Mouse (Mus musculus) heart, postnatal 0 days (tissue): ENCODE measurements at regions not wholly inside any gene's neighbourhood (a gene's known extent, or its start where the extent isn't known, plus 50 kb on each side); places are given as distances from the start of the nearest gene placed in this dataset.
"Not testable (repeated sequence)": the region's sequence is repeated elsewhere in the genome, so short reads cannot be mapped to it uniquely, and the experiment has no call there.

Experiments
- ATAC-seq: fragments of 200-750 bp; cut with Nextera tagmentation; 2 replicates; pipeline ENCODE4 v1.8.0; 2017; ENCODE audit warnings: low read depth, moderate number of reproducible peaks, moderate library complexity; ENCODE audit not compliant: insufficient read depth
- DNase-seq: peaks from one replicate; pipeline ENCODE4 v3.0.0-alpha.2; 2016; ENCODE audit warnings: low spot score
- H3K27ac ChIP-seq: fragments of 300-500 bp; sonication (generic); 2 replicates; pipeline ENCODE4 v1.5.1; 2014; ENCODE audit warnings: low read depth, mild to moderate bottlenecking
- H3K27me3 ChIP-seq: fragments of 300-500 bp; sonication (generic); 2 replicates; pipeline ENCODE4 v1.6.1; 2014; ENCODE audit warnings: low read length, mixed read lengths; ENCODE audit not compliant: control insufficient read depth, insufficient read depth
- H3K36me3 ChIP-seq: fragments of 300-500 bp; sonication (generic); replicated peaks from 2 replicates; pipeline ENCODE4 v1.6.1; 2014; ENCODE audit warnings: low read length, mixed read lengths; ENCODE audit not compliant: control insufficient read depth, insufficient read depth
- H3K4me1 ChIP-seq: fragments of 300-500 bp; sonication (generic); 2 replicates; pipeline ENCODE4 v1.6.1; 2014; ENCODE audit warnings: antibody characterized with exemption; ENCODE audit not compliant: control insufficient read depth, insufficient read depth
- H3K4me2 ChIP-seq: fragments of 300-500 bp; sonication (generic); 2 replicates; pipeline ENCODE4 v1.6.1; 2014; ENCODE audit warnings: low read depth, mild to moderate bottlenecking, low read length, moderate library complexity
- H3K4me3 ChIP-seq: fragments of 300-500 bp; sonication (generic); 2 replicates; pipeline ENCODE4 v1.5.1; 2014; ENCODE audit warnings: low read depth, low read length
- H3K9ac ChIP-seq: fragments of 300-500 bp; sonication (generic); replicated peaks from 2 replicates; pipeline ENCODE4 v1.6.1; 2014; ENCODE audit warnings: low read depth, low read length, mixed read lengths
- H3K9me3 ChIP-seq: fragments of 300-500 bp; sonication (generic); replicated peaks from 2 replicates; pipeline ENCODE4 v1.6.1; 2016; ENCODE audit warnings: low read length; ENCODE audit not compliant: control insufficient read depth
- CTCF ChIP-seq: IDR thresholded peaks from 2 replicates; pipeline ENCODE4 v1.5.1; 2016; ENCODE audit warnings: antibody characterized with exemption, control low read depth, low read depth
- WGBS: fragments of 180-500 bp; shearing (Covaris S2); extraction: QIAGEN DNeasy Blood & Tissue Kit; methylation state at CpG from one replicate; pipeline ENCODE4 v1.1.7; 2014; 5-methylcytosine and 5-hydroxymethylcytosine counted together

DNA sequence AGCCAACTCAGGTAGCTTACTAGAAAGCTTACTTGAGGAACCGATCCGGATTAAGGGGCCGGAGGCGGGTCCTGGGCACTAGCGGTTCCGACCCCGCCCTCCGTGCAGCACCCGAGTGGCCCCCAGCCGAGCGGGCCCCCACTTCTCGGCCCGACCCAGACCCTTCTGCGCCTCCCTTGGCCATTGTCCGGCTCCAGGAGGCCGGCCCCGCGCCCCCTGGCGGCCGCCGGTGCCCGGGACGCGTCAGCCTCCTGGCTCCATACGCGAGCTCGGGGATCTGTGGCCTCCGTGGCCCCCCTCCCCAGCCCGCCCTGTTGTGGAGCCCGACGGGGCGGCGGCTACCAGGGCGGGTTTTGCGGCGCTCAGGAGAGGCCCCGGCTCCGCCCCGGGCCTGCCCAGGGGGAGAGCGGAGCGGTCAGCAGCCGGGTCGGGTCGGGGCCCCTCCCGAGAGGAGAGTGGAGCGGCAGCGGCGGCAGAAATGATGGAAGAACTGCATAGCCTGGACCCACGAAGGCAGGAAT is 94.3 kb upstream of the Zfp986 start:
- H3K4me1 ChIP-seq, H3K9ac ChIP-seq, DNase-seq, H3K27ac ChIP-seq, H3K9me3 ChIP-seq, H3K36me3 ChIP-seq, H3K27me3 ChIP-seq: not testable (repeated sequence)
- WGBS, result 1% methylated on average over 43 of the region's 49 CpGs
- Histone ChIP-seq H3K4me3 (peak overlapping the region; percentile 34), H3K4me2 (peak overlapping the region; percentile 42)
- TF ChIP-seq CTCF, result peak; percentile 8; the same call in 1 of the 2 replicates
- peak; percentile 89 for ATAC-seq

GRCm38 (mm10) chr4:145774884-145775283 is 93.7 kb upstream of the Zfp986 start:
- DNase-seq, H3K9ac ChIP-seq, H3K36me3 ChIP-seq, ATAC-seq, H3K4me3 ChIP-seq, H3K27ac ChIP-seq, H3K27me3 ChIP-seq, H3K9me3 ChIP-seq, H3K4me2 ChIP-seq, H3K4me1 ChIP-seq: not testable (repeated sequence)
- 13% methylated on average over 1 of the region's 6 CpGs for WGBS

- not testable (repeated sequence) for H3K4me3 ChIP-seq, H3K27me3 ChIP-seq, H3K4me2 ChIP-seq, H3K36me3 ChIP-seq, H3K4me1 ChIP-seq, H3K9ac ChIP-seq, ATAC-seq, DNase-seq, H3K27ac ChIP-seq, H3K9me3 ChIP-seq
These were observed 92.1 kb upstream of the Zfp986 start for GRCm38 (mm10) chr4:145776531-145776930.

- not testable (repeated sequence) for H3K36me3 ChIP-seq, H3K4me2 ChIP-seq, ATAC-seq, H3K9ac ChIP-seq, H3K4me1 ChIP-seq, DNase-seq, H3K9me3 ChIP-seq, H3K27ac ChIP-seq, H3K27me3 ChIP-seq, H3K4me3 ChIP-seq
- WGBS, result no CpG with 5 or more reads among the region's 14 CpGs
These were observed 87.2 kb upstream of the Zfp986 start for GRCm38 (mm10) chr4:145781281-145781896.

- not testable (repeated sequence) for H3K27me3 ChIP-seq, H3K9me3 ChIP-seq, H3K4me1 ChIP-seq, H3K27ac ChIP-seq, DNase-seq, H3K9ac ChIP-seq, H3K36me3 ChIP-seq, H3K4me2 ChIP-seq, ATAC-seq, H3K4me3 ChIP-seq
- no CpG with 5 or more reads among the region's 4 CpGs for WGBS
These were observed 53.9 kb upstream of the Zfp986 start for GRCm38 (mm10) chr4:145814674-145815073.
